Mouse (Mus musculus) embryonic fibroblast, embryonic 13.5 days (primary cell): ENCODE measurements around the gene Caskin2.

ENCODE experiments used
- CTCF ChIP-seq: IDR thresholded peaks from 2 replicates; pipeline ENCODE4 v1.5.1; 2011; ENCODE audit warnings: mild to moderate bottlenecking, control low read depth, low read length, moderate library complexity, borderline replicate concordance; ENCODE audit not compliant: insufficient read depth
- POLR2A ChIP-seq: IDR thresholded peaks from 2 replicates; pipeline ENCODE4 v1.6.1; 2011; ENCODE audit warnings: low read depth, mild to moderate bottlenecking, control low read depth, low read length, moderate library complexity

- no peak for TF ChIP-seq CTCF
- TF ChIP-seq POLR2A: no peak
Measured at GRCm38 (mm10) chr11:115776954-115777353, 36.5 kb downstream of the Caskin2 start.
